Mouse (Mus musculus) embryo, embryonic 9.5 days (tissue): ENCODE data around the gene Glipr1l2.
A peak's percentile ranks its signal among the peaks of the same experiment; 100 is the strongest.
"Not testable (repeated sequence)": the region's sequence is repeated elsewhere in the genome, so short reads cannot be mapped to it uniquely, and the experiment has no call there.

Experiments used
- DNase-seq: peaks from one replicate; pipeline ENCODE4 v3.0.0-alpha.2; 2017; ENCODE audit errors: extremely low spot score

The Glipr1l2 gene

GRCm38 (mm10) chr10:112083157-112083556 lies at the start of gene Glipr1l2:
Glipr1l2 (plus strand) TSS chr10:112083354.
- no peak for DNase-seq

- DNase-seq = not testable (repeated sequence)
Measured at GRCm38 (mm10) chr10:112043523-112043922, 39.6 kb upstream of the Glipr1l2 start.

- not testable (repeated sequence) for DNase-seq
Measured at GRCm38 (mm10) chr10:112044283-112044682, 38.9 kb upstream of the Glipr1l2 start.

- DNase-seq = no peak
Measured at GRCm38 (mm10) chr10:112051220-112051619, 31.9 kb upstream of the Glipr1l2 start.

GRCm38 (mm10) chr10:112051956-112052355 lies 31.2 kb upstream of the Glipr1l2 start:
- DNase-seq = peak; percentile 19

- DNase-seq = peak; percentile 54
Measured at GRCm38 (mm10) chr10:112059702-112060582, 23.2 kb upstream of the Glipr1l2 start, which contains the start of gene Glipr1l1. Glipr1l1 (plus strand) TSS chr10:112060189.

GRCm38 (mm10) chr10:112060583-112060934 lies 22.6 kb upstream of the Glipr1l2 start:
- DNase-seq = not testable (repeated sequence)

GRCm38 (mm10) chr10:112080044-112080443 lies 3.1 kb upstream of the Glipr1l2 start:
- DNase-seq = no peak

- DNase-seq = peak; percentile 48
Measured at GRCm38 (mm10) chr10:112105785-112106184, 22.6 kb downstream of the Glipr1l2 start.

- DNase-seq = no peak
Measured at GRCm38 (mm10) chr10:112110401-112110800, 27.2 kb downstream of the Glipr1l2 start.

GRCm38 (mm10) chr10:112125090-112125489 lies 41.9 kb downstream of the Glipr1l2 start:
- DNase-seq = not testable (repeated sequence)

- DNase-seq = not testable (repeated sequence)
Measured at GRCm38 (mm10) chr10:112127682-112128230, 44.6 kb downstream of the Glipr1l2 start.

GRCm38 (mm10) chr10:112132194-112132593 lies 49.0 kb downstream of the Glipr1l2 start:
- no peak for DNase-seq

GRCm38 (mm10) chr10:112138050-112138870 lies 55.1 kb downstream of the Glipr1l2 start:
- DNase-seq = peak; percentile 77

GRCm38 (mm10) chr10:112138871-112139430 lies 55.8 kb downstream of the Glipr1l2 start:
- no peak for DNase-seq

GRCm38 (mm10) chr10:112139834-112140233 lies 56.7 kb downstream of the Glipr1l2 start:
- DNase-seq = no peak
